Mouse (Mus musculus) testis, postnatal 10 days (tissue): ENCODE measurements around the gene Tmem232.
A peak's percentile ranks its signal among the peaks of the same experiment; 100 is the strongest.
"Not testable (repeated sequence)": the region's sequence is repeated elsewhere in the genome, so short reads cannot be mapped to it uniquely, and the experiment has no call there.

Source experiments
- DNase-seq: peaks from one replicate; pipeline ENCODE4 v3.0.0; 2021; ENCODE audit warnings: low spot score

The Tmem232 gene

DNA sequence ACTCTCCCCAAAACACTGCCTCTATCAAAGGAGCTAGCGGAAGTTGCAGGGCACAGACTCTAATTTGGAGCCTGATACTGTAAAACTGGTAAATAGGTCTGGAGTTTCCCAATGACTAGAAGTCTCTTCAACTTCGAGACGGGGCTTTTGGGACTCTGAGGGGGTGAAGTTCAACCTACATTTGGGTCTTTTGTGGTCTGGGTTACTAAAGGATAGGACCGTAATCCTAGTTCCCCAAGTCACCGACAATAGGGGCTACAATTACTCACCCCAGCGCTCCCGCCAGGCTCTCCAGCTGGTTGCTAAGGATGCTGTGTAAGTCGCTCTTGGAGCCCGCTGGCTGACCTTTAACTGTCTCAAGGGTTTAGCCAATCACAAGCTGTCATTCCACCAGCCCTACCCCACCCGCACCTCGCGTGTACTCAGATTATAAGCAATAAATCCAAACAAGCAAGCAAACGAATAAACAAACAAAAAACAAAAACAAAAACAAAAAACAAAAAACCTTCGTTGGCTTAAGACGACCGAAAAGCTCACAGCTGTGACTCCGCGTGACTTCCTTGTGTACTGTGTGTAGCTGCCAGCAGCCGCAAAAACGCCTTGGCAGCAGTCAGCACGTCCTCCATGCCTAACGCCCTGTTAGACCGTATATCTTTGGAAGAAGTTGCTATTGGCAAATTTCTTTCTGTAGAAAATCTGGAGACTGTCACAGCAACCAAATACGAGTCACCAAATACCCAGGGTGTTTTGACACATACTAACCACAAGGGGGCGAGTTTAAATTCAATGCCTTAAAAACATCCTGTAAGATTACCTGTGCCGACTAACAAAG lies at the start of gene Tmem232:
TSS of gene Tmem232 (minus strand) at position 342 of the 832 bp plus-strand sequence.
- no peak for DNase-seq

DNA sequence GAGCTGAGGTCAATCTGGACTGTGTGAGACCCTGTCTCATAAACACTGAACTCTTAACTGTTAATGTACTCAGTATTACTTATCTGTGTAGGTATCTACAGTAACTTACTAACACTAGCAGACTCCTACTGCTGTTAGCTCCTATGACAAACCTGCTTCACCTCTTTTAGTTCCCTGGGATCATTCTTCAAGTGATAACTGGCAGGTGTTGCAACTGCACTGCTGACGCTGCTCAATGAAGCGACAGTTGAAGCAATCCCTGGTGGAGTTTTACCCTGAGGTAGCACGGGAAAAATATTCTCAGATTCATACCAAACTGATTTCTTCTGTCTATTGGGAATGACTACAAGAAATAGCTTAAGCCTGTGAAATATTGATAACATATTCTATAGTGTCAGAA lies 46.3 kb upstream of the Tmem232 start:
- no peak for DNase-seq

DNA sequence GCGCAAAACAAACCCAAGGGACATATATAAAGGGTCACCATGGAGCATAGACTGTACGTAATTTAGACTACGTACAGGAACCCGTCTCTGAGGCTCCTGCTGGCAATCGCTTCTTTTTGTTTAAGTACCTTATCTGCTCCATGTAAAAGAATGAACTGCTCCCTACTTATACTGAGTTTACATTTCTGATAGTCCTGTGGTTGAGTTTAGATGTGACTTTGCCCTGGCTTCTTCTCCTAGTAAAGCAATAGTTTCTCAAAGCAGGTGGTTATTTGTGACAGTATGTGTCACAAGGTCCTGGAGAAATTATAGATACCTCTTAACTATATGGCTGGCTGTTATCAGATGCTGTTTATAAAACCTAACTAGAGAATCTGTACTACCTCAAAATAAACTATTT lies 40.9 kb upstream of the Tmem232 start:
- DNase-seq: no peak

DNA sequence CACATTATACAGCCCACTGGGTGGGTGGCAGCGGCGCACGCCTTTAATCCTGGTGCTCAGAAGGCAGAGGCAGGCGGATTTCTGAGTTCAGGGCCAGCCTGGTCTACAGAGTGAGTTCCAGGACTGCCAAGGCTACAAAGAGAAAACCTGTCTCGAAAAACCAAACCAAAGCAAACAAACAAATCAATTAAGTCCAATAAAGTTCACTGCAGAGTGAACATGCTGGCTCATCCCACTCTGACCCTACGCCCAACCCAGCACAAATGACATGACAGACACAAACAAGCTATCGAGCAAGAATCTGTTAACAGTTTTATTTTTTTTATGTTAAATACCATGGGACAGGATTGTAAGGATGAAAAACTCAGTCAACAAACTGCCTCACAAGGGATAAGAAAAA lies 39.2 kb upstream of the Tmem232 start:
- DNase-seq: no peak

DNA sequence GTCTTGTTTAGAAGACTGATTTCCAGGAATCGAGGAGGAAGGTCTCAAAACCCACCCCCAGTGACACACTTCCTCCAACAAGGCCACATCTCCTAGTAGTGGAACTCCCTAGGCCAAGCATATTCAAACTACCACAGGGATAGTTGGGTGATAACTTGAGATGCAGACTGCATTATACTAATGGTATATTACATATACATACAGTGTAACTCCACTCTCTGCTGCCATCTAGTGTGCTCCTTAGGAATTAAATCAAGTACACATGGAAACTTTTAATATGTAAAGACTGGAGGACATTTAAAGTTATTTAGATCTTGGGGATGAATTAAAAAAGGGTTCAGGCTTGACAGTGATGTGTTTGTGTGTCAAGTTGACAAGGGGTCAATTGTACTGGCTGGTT lies 34.8 kb upstream of the Tmem232 start:
- no peak for DNase-seq

DNA sequence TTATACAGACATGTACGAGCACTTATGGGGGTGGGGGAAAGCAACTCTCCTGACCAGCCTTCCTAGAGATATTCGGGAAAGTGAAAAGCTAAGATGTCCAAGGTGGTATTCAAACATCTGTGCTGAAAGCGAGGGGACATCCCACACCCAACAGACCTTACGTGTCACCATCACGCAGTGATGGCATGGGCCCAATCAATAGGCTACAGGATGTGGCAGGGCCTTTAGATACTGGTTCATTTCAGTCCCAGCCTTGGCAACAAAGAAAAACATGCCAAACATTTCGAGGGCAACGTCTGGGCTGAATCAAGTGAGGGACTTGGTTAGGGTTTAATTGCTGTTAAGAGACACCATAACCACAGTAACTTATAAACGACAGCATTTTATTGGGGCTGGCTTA lies 34.3 kb upstream of the Tmem232 start:
- no peak for DNase-seq

DNA sequence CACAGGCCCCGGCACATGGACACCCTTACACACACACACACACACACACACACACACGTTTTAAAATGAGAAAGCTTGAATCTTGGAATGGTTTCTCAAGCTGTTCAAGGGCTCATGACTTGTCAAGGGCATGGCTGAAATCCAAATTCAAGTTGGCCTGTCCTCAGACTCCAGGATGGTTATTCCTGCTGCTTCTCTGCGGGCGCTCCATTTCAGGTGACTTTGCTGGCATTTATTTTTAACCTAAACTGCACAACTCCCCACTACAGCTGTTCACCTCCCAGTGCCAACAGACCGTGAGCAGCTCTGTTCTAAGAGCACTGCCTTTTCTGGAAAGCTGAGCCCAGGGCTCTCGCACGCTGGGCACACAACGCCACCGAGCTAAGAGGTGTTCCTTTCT lies 31.3 kb upstream of the Tmem232 start:
- no peak for DNase-seq

DNA sequence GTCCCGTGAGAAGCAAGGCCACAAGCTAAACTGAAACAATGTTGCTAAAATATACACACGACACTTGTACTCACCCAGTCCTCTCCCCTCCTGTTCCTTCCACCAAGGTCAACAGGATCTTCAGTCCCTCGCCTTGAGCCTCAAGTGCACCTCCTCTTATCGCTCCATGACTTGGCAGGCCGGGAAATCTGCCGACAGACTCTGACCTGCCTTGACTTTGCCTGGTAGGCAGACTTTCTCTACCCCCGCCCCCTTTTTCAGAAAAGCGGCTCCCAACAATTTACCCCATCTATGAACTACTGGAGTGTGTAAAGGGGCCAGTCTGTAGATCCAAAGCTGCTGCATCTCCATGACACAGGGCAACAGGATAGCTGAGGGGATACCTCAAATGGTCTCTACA lies 30.9 kb upstream of the Tmem232 start:
- DNase-seq: no peak

DNA sequence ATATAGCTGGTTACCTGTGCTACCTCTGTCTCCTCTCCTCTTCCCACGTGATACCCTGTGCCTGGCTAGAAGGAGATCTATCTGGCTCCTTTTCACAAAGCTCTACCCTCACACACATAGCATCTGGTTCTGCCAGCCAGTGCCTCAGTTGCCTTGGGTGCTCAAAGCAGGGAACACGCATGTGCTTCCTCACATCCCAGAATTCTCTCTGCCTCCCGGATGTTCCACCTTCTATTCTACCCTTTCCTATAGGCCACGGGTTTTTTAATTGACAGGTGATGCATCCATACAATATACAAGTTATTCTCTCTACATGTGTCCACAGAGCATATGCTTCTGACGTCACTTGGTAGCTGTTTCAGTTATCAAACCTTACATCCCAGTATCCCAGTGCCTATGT lies 23.6 kb upstream of the Tmem232 start:
- DNase-seq: no peak

DNA sequence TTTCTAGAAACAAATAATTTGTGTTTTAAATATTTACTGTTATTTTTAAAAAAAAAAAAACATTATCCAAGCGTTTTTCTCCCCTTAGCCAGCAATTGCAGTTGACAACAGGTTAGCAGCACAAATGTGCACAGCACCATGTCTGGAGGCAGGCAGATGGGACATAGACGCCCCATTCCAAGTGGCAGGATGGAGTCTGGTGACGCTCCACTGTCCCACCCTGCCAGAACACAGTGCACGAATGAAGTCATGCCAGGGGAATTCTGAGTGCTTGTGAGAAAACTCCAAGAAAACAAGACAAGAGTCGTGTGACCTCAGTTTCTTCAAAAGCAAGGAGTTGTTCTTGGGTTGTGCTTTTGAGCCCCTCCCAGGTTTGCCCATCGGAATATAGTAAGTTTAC lies 22.8 kb upstream of the Tmem232 start:
- no peak for DNase-seq

DNA sequence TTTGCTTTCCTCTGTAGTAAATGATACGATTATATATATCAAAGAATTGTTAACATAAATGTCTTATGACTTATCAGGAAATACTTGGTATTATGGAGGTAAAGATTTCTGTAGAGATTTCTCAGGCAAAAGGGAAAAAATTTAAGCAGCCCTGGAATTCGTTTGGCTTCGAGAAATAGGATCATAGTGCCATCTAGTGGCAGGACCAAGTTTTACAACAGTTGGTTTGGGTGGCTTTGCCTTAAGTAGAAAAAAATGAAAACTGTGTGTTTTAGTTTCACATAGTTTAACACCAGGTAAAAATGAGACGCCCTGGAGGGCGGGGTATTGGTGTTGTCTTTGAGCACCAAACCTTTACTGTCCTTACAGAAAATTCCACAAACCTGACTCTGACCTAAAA lies 22.2 kb upstream of the Tmem232 start:
- peak; percentile 86 for DNase-seq

DNA sequence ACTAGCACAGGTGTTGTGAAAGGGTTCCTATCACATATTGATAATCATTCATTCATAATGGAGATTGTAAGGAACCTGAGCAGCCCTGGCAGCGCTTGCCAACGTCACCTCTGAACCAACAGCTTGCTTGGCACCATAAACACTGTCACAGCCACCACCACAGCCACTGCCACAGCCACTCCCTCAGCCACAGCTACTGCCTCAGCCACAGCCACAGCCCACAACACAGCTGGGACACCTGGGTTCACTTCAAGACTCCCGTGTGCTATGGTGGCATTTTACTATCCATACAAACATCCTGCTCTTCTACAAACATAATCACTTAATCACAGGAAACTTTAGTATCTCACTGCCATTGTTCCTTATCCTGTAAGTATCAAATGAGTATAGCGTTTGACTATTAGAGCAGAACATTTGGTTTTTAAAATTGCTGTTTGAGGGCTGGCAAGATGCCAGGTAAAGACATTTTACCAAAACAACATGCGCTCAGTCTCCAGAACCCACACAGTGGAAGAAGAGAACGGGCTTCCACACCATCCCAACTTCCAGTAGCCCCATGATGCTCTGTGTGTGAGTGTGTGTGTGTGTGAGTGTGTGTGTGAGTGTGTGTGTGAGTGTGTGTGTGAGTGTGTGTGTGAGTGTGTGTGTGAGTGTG lies 20.9 kb upstream of the Tmem232 start:
- no peak for DNase-seq

DNA sequence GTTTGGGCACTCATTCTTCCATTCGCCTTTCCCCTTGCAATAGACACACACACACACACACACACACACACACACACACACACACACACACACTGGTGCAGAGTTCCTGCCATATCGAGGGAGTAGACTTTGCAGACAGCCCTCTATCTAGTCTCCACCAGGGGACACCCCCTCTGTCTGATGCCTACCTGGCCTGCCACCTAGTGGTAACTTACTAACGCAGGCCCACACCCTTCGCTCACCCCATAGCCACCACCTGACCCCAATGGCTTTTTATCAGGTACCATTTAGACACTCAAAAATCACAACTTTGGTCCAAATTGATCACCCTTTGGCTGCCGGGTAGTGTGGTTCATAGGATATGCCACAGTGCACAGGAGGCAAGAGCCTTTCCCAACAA lies 18.7 kb upstream of the Tmem232 start:
- DNase-seq: no peak

DNA sequence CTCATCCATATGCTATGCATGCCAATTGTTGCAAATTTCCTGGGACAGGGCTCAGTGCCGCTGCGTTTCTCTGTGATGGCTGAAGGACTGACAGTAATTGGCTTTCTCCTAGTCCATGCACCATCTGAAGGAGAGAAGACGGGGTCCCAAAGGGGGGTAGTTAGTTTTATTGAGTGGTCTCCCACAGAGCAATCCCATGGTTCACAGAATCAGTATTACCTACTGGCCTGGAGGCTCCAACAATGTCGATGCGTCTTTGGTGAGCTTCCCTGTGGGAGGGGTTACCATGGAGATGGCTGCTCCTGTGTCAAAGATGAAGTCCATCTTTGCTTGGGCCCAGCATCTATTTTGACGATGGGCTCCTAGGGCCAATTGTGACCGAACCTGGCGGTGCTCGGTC lies 18.2 kb upstream of the Tmem232 start:
- DNase-seq: no peak

DNA sequence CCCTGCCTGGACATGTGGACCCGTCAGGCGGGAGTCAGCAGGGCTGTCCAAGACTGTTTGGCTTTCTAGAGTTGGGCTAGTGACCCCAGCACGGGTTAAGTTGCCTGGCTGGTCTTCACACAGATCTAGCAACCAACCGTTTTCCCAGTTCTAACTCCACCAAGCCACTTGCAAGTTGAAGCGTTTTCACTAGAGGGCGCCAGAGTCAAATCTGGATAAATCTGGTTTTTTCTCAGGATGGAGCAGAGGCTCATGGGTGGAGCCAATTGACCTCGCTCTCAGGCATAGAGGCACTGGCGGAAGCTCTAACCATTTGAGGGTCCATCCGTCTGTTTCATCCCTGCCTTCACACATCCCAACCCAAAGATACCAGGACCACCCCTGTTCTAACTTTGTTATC lies 17.6 kb upstream of the Tmem232 start:
- DNase-seq: peak; percentile 85

DNA sequence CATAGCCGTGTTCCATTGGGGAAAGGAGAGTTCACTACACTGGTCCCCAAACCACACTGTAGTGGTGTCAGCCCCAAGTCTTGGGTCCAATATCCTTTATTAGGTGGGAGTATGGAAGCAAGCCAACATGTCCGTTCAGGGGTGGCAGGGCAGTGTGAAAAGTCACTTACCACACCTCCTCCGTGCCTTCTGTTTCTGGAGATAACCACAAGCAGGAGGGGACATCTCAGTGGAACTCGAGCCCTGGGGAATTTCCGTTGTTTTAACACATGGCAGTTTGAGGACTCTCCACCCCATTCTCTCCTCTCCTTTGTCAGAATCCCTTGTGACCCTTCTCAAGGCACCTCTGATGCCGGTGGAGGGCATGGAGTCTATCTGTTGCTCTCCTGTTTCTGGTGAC lies 16.6 kb upstream of the Tmem232 start:
- no peak for DNase-seq

DNA sequence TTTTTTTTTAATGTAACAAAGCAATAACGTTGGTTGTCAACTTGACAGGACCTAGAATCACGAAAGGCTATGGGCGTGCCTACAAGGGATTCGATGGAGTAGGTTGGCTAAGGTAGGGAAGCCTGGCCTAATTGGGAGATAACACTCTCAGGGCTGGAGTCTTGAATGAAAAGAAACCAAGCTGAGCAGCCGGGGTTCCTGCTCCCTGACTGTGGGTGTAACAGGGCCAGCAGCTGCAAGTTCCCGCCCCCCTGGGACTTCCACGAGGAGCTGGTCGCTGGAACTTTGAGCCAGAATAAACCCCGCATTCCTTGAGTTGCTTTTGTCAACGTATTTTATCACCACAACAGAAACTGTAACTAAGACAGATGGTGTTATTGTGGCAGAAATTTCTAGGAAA lies 16.2 kb upstream of the Tmem232 start:
- DNase-seq: no peak

DNA sequence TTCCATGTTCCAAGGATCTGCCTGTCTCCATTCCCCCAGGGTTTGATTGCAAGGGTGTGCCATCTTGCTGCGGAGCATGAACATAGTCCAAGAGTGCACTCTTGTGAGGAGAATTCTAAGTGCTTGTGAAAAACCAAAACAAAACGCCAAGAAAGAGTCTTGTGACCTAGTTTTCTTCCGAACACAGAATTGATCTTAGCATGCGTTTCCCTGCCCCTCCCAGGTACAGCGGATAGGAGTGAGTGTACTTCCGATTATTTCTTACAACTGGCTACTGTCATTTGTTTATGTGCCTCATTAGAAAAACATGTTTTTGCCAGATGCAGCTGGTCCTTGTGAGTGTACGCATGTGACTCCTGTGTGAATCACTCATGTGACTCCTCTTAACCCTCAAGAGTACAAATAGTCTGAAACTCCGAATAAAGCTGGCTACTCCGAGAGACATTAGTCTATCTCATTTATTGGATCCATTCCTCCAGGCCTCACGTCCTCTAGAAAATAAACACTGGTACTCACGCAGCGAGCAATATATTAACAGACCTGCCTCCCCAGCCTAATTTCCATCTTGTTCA lies 11.9 kb upstream of the Tmem232 start:
- no peak for DNase-seq

DNA sequence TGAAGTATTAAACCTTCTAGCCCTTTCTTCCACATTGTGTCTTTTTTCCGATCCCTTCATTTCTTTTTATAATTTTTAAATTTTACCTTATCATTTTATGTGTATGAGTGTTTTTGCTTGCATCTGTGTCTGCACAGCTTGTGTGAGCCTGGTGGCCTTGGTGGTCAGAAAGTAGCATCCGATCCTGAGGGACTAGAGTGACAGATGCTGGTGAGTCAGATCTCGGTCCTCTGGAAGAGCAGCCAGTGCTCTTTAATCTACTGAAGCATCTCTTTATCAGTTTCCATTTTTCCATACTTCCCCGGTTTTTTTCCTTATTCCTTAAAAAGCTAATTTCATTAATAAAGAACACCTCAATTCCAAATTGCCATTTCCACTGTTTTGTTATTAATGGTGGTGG lies 9.8 kb upstream of the Tmem232 start:
- no peak for DNase-seq

DNA sequence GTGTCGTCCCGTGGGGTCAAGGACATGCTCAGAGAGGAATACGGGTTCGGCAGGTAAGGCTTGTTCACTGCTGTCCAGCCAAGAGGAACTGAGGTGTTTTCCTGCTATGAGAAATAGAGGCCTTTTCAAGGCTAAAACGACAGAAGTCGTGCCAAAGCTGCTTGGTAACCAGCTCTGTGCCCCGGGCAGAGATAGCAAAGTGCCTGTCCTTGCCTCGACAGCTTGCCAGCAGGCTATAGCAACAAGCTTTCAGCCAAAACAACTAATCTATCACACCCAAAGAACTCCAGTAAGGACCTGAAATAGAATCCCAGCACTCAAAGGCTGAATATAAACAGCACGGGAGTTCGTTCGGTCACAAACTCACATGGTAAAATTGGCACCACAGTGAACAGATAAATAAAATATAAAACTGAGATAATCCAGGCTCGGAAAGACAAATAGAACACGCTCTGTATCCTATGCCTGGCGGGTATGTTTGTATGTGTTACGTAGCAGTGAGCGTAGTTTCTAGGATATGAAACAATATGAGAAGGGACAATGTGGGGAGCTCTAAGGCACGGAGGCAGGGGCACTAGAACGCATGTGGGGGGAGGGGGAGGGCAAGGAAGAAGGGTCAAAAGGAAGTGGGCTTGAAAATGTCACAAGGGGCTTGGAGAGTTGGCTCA lies 8.2 kb upstream of the Tmem232 start:
- no peak for DNase-seq

DNA sequence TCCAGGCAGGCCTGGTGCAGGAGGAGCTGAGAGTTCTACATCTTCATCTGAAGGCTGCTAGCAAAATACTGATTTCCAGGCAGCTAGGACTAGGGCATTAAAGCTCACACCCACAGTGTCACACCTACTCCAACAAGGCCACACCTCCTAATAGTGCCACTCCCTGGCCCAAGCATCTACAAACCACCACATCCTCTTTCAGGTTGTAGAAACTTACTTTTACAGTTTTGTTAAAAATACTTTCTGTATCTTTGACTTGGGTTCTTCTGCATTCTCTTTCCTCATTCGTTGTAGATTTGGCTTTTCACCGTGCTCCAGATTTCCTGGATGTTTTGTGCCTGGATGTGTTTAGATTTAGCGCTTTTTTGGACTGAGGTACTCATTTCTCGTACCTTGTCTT lies 5.6 kb upstream of the Tmem232 start:
- DNase-seq: not testable (repeated sequence)

DNA sequence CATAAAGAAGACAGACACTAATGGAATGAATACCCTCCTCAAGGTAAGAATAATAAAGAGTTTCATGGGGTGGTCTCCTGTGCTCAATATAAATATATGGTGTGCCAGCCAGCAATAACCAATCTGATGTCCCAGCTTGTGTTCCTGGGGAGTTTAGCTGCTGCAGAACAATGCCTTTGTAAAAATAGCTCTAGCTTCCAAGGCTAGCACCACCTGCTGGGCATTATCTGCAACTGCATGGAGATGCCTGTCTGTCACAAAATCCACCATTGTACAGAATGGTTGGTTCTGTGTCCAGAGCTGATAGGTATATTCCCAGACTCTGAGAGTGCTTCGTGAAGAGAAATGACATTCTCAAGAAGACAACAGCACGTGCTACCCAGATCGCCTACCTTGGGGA lies 4.4 kb downstream of the Tmem232 start:
- peak; percentile 64 for DNase-seq

DNA sequence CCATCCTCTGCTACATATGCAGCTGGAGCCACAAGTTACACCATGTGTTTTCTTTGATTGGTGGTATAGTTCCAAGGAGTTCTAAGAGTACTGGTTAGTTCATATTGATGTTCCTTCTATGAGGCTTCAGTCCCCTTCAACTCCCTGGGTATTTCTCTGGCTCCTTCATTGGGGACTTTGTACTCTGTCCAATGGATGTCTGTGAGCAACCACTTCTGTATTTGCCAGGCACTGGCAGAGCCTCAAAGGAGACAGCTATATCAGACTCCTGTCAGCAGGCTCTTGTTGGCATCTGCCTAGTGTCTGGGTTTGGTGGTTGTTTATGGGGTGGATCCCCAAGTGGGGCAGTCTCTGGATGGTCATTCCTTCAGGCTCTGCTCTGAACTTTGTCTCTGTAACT lies 8.2 kb downstream of the Tmem232 start:
- not testable (repeated sequence) for DNase-seq
